Mouse (Mus musculus) embryonic fibroblast, embryonic 13.5 days (primary cell): ENCODE data around the gene Zzef1.

Experiments
- CTCF ChIP-seq: IDR thresholded peaks from 2 replicates; pipeline ENCODE4 v1.5.1; 2011; ENCODE audit warnings: mild to moderate bottlenecking, control low read depth, low read length, moderate library complexity, borderline replicate concordance; ENCODE audit not compliant: insufficient read depth
- POLR2A ChIP-seq: IDR thresholded peaks from 2 replicates; pipeline ENCODE4 v1.6.1; 2011; ENCODE audit warnings: low read depth, mild to moderate bottlenecking, control low read depth, low read length, moderate library complexity

DNA sequence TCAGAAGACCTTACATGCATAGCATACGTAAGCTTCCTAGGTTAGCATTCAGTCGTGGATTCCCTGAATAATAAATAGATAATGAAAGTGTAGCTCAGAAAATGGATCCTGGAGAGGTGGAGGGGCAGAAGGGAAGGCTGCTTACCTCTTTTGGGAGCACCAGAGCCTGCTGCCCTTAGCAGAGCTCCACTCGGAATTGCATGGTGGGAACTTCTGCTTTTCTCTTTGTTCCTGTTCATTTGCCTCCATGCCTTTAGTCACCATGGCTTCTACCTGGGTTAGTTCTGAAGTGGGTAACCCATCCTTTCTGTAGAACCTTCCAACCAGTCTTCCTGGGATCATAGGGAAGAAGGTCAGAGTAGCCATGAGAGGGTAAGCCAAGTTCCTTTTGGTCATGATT is 13.5 kb upstream of the Zzef1 start:
- no peak for TF ChIP-seq POLR2A
- TF ChIP-seq CTCF, result no peak
